Mouse (Mus musculus) hindbrain, embryonic 16.5 days (tissue): ENCODE measurements around the gene Lce1h. TPM values are rescaled to one million over a fixed set of nuclear protein-coding genes. Genes with fewer than 3 reads are reported as not detected.
A peak's percentile ranks its signal among the peaks of the same experiment; 100 is the strongest.

Experiments used
- ATAC-seq: fragments of 200-750 bp; cut with Nextera tagmentation; 2 replicates; pipeline ENCODE4 v1.8.0; 2017; ENCODE audit warnings: moderate TSS enrichment, moderate library complexity
- H3K27ac ChIP-seq: fragments of 300-500 bp; sonication (generic); 2 replicates; pipeline ENCODE4 v1.5.1; 2014; ENCODE audit warnings: low read depth, mild to moderate bottlenecking, control low read depth, low read length, moderate library complexity
- H3K27me3 ChIP-seq: fragments of 300-500 bp; sonication (generic); replicated peaks from 2 replicates; pipeline ENCODE4 v1.6.1; 2014; ENCODE audit warnings: low read length; ENCODE audit not compliant: control insufficient read depth, insufficient read depth
- H3K36me3 ChIP-seq: fragments of 300-500 bp; sonication (generic); 2 replicates; pipeline ENCODE4 v1.6.1; 2014; ENCODE audit warnings: mild to moderate bottlenecking, low read length, moderate library complexity, mixed read lengths; ENCODE audit not compliant: control insufficient read depth, insufficient read depth
- H3K4me1 ChIP-seq: fragments of 300-500 bp; sonication (generic); 2 replicates; pipeline ENCODE4 v1.6.1; 2014; ENCODE audit warnings: low read depth, low read length; ENCODE audit not compliant: control insufficient read depth, insufficient read depth
- H3K4me2 ChIP-seq: fragments of 300-500 bp; sonication (generic); 2 replicates; pipeline ENCODE4 v1.6.1; 2014; ENCODE audit warnings: mild to moderate bottlenecking, low read length, control low read depth, moderate library complexity
- H3K4me3 ChIP-seq: fragments of 300-500 bp; sonication (generic); 2 replicates; pipeline ENCODE4 v1.5.1; 2014; ENCODE audit warnings: mild to moderate bottlenecking, low read length, control low read depth, moderate library complexity
- H3K9ac ChIP-seq: fragments of 300-500 bp; sonication (generic); 2 replicates; pipeline ENCODE4 v1.6.1; 2014; ENCODE audit warnings: low read depth, mild to moderate bottlenecking, control low read depth, low read length, moderate library complexity
- H3K9me3 ChIP-seq: fragments of 300-500 bp; sonication (generic); 2 replicates; pipeline ENCODE4 v1.6.1; 2014; ENCODE audit warnings: mild to moderate bottlenecking, low read length, moderate library complexity; ENCODE audit not compliant: control insufficient read depth
- WGBS: fragments of 180-500 bp; shearing (Covaris S2); extraction: QIAGEN DNeasy Blood & Tissue Kit; methylation state at CpG from one replicate; pipeline ENCODE4 v1.1.7; 2014; 5-methylcytosine and 5-hydroxymethylcytosine counted together
- polyA plus RNA-seq: library from polyadenylated mRNA; unstranded; fragments of >200 nt; fragmentation: Nextera tagmentation; extraction: Ambion mirVana; gene quantifications from 2 replicates; pipeline ENCODE4 v1.2.1, GENCODE M21; 2015

Gene Lce1h
- not detected in 2 replicates for polyA plus RNA-seq

GRCm38 (mm10) chr3:92764965-92765364 is at the start of gene Lce1h:
TSS of gene Lce1h (minus strand) at chr3:92765065.
- Histone ChIP-seq H3K9ac (no peak within 1 kb of the TSS), H3K4me3 (no peak within 1 kb of the TSS), H3K4me2 (no peak within 1 kb of the TSS), H3K36me3 (no peaks in the 10 kb centered on the region), H3K27me3 (no peaks in the 10 kb centered on the region), H3K4me1 (no peaks in the 10 kb centered on the region), H3K27ac (no peak within 1 kb of the TSS), H3K9me3 (no peaks in the 10 kb centered on the region)
- WGBS, result 100% methylated on average over 1 of the region's 1 CpGs
- ATAC-seq, result no peak

- H3K4me1 ChIP-seq, result no peaks in the 10 kb centered on the region
- ATAC-seq, result no peak
- H3K27ac ChIP-seq, result no peak within 1 kb of the TSS
- H3K9ac ChIP-seq, result no peak within 1 kb of the TSS
- H3K27me3 ChIP-seq, result no peaks in the 10 kb centered on the region
- no peaks in the 10 kb centered on the region for H3K36me3 ChIP-seq
- H3K4me3 ChIP-seq, result no peak within 1 kb of the TSS
- H3K9me3 ChIP-seq, result no peaks in the 10 kb centered on the region
- H3K4me2 ChIP-seq, result no peak within 1 kb of the TSS
Observed at GRCm38 (mm10) chr3:92807791-92808190, 42.9 kb upstream of the Lce1h start, which contains the start of gene Lce1k. TSS of gene Lce1k (minus strand) at chr3:92807891.

- Histone ChIP-seq H3K36me3 (no peaks in the 10 kb centered on the region), H3K27ac (no peak within 1 kb of the TSS), H3K4me2 (no peak within 1 kb of the TSS), H3K4me1 (no peaks in the 10 kb centered on the region), H3K4me3 (no peak within 1 kb of the TSS), H3K27me3 (no peaks in the 10 kb centered on the region), H3K9ac (no peak within 1 kb of the TSS), H3K9me3 (no peaks in the 10 kb centered on the region)
- 82% methylated on average over 1 of the region's 1 CpGs for WGBS
- ATAC-seq, result no peak
Observed at GRCm38 (mm10) chr3:92790414-92790813, 25.5 kb upstream of the Lce1h start, which contains the start of gene Lce1j. TSS of gene Lce1j (minus strand) at chr3:92790514.

- no peak within 1 kb of the TSS for H3K4me3 ChIP-seq
- H3K4me2 ChIP-seq, result no peak within 1 kb of the TSS
- 89% methylated on average over 1 of the region's 1 CpGs for WGBS
- H3K27ac ChIP-seq, result no peak within 1 kb of the TSS
- H3K36me3 ChIP-seq, result no peaks in the 10 kb centered on the region
- no peaks in the 10 kb centered on the region for H3K4me1 ChIP-seq
- H3K9me3 ChIP-seq, result no peaks in the 10 kb centered on the region
- H3K27me3 ChIP-seq, result no peaks in the 10 kb centered on the region
- no peak within 1 kb of the TSS for H3K9ac ChIP-seq
- no peak for ATAC-seq
Observed at GRCm38 (mm10) chr3:92778799-92779198, 13.9 kb upstream of the Lce1h start, which contains the start of gene Lce1i. TSS of gene Lce1i (minus strand) at chr3:92778899.

- 21% methylated on average over 3 of the region's 3 CpGs for WGBS
- Histone ChIP-seq H3K36me3 (no peaks in the 10 kb centered on the region), H3K4me2 (no peak overlapping the region), H3K27me3 (no peaks in the 10 kb centered on the region), H3K9me3 (no peaks in the 10 kb centered on the region), H3K27ac (no peak overlapping the region), H3K4me1 (no peaks in the 10 kb centered on the region), H3K4me3 (no peak overlapping the region), H3K9ac (no peak overlapping the region)
- no peak for ATAC-seq
Observed at GRCm38 (mm10) chr3:92771573-92771972, 6.7 kb upstream of the Lce1h start.

GRCm38 (mm10) chr3:92753197-92753596 is 11.7 kb downstream of the Lce1h start:
- no peak overlapping the region for H3K4me2 ChIP-seq
- no peaks in the 10 kb centered on the region for H3K4me1 ChIP-seq
- no peaks in the 10 kb centered on the region for H3K9me3 ChIP-seq
- ATAC-seq, result peak; percentile 61; the same call in 1 of the 2 replicates
- H3K9ac ChIP-seq, result no peak overlapping the region
- H3K27ac ChIP-seq, result no peak overlapping the region
- no peak overlapping the region for H3K4me3 ChIP-seq
- H3K36me3 ChIP-seq, result no peaks in the 10 kb centered on the region
- 40% methylated on average over 3 of the region's 3 CpGs for WGBS
- no peaks in the 10 kb centered on the region for H3K27me3 ChIP-seq

- Histone ChIP-seq H3K9ac (no peak within 1 kb of the TSS), H3K4me1 (no peaks in the 10 kb centered on the region), H3K9me3 (no peaks in the 10 kb centered on the region), H3K4me3 (no peak within 1 kb of the TSS), H3K36me3 (no peaks in the 10 kb centered on the region), H3K27me3 (no peaks in the 10 kb centered on the region), H3K4me2 (no peak within 1 kb of the TSS), H3K27ac (no peak within 1 kb of the TSS)
- ATAC-seq, result no peak
- WGBS, result 86% methylated on average over 1 of the region's 1 CpGs
Observed at GRCm38 (mm10) chr3:92752238-92752637, 12.6 kb downstream of the Lce1h start, which contains the start of gene Lce1g. TSS of gene Lce1g (minus strand) at chr3:92752338.

GRCm38 (mm10) chr3:92738996-92739395 is 25.9 kb downstream of the Lce1h start, which contains the start of gene Gm38119:
TSS of gene Gm38119 (minus strand) at chr3:92739096.
- H3K4me3 ChIP-seq, result no peak within 1 kb of the TSS
- no peak within 1 kb of the TSS for H3K9ac ChIP-seq
- no peak for ATAC-seq
- H3K36me3 ChIP-seq, result no peaks in the 10 kb centered on the region
- no peak within 1 kb of the TSS for H3K4me2 ChIP-seq
- no peaks in the 10 kb centered on the region for H3K9me3 ChIP-seq
- no peaks in the 10 kb centered on the region for H3K4me1 ChIP-seq
- 78% methylated on average over 1 of the region's 1 CpGs for WGBS
- H3K27ac ChIP-seq, result no peak within 1 kb of the TSS
- H3K27me3 ChIP-seq, result no peaks in the 10 kb centered on the region

- Histone ChIP-seq H3K9me3 (no peaks in the 10 kb centered on the region), H3K4me3 (no peak overlapping the region), H3K4me1 (no peaks in the 10 kb centered on the region), H3K36me3 (no peaks in the 10 kb centered on the region), H3K27ac (no peak overlapping the region), H3K9ac (no peak overlapping the region), H3K27me3 (no peaks in the 10 kb centered on the region), H3K4me2 (no peak overlapping the region)
- whole genome bisulfite sequencing, result 89% methylated on average over 5 of the region's 5 CpGs
- ATAC-seq, result no peak
Observed at GRCm38 (mm10) chr3:92722631-92723030, 42.2 kb downstream of the Lce1h start.

- no peaks in the 10 kb centered on the region for H3K9me3 ChIP-seq
- no peaks in the 10 kb centered on the region for H3K4me1 ChIP-seq
- H3K4me2 ChIP-seq, result no peak within 1 kb of the TSS
- no peaks in the 10 kb centered on the region for H3K27me3 ChIP-seq
- no peak within 1 kb of the TSS for H3K9ac ChIP-seq
- WGBS, result 81% methylated on average over 3 of the region's 3 CpGs
- H3K36me3 ChIP-seq, result no peaks in the 10 kb centered on the region
- H3K4me3 ChIP-seq, result no peak within 1 kb of the TSS
- ATAC-seq, result no peak
- H3K27ac ChIP-seq, result no peak within 1 kb of the TSS
Observed at GRCm38 (mm10) chr3:92720250-92720649, 44.6 kb downstream of the Lce1h start, which contains the start of gene Lce1f. TSS of gene Lce1f (minus strand) at chr3:92720350.
